Mouse (Mus musculus) heart, postnatal 4 days (tissue): Measurements from ENCODE around the gene Aoc1. TPM values are rescaled to one million over a fixed set of nuclear protein-coding genes. Genes with fewer than 3 reads are reported as not detected.
A peak's percentile ranks its signal among the peaks of the same experiment; 100 is the strongest.
"Not testable (repeated sequence)": the region's sequence is repeated elsewhere in the genome, so short reads cannot be mapped to it uniquely, and the experiment has no call there.

Experiments
- DNase-seq: peaks from one replicate; pipeline ENCODE4 v3.0.0; 2021
- total RNA-seq, 2 experiments: library from RNA; stranded (reverse); gene quantifications; 2 replicates each; pipeline ENCODE4 v1.2.3; 2021

The Aoc1 gene
- total RNA-seq, 2 experiments from 2014 or later: not detected

- no peak for DNase-seq
Measured at GRCm38 (mm10) chr6:48861616-48862280, 10.9 kb upstream of the Aoc1 start.

- no peak for DNase-seq
Measured at GRCm38 (mm10) chr6:48862816-48863215, 9.9 kb upstream of the Aoc1 start.

- no peak for DNase-seq
Measured at GRCm38 (mm10) chr6:48863488-48863887, 9.2 kb upstream of the Aoc1 start.

GRCm38 (mm10) chr6:48864181-48864580, 8.5 kb upstream of the Aoc1 start:
- DNase-seq: no peak

GRCm38 (mm10) chr6:48864723-48865122, 8.0 kb upstream of the Aoc1 start:
- no peak for DNase-seq

- no peak for DNase-seq
Measured at GRCm38 (mm10) chr6:48865152-48865745, 7.4 kb upstream of the Aoc1 start.

GRCm38 (mm10) chr6:48866355-48866950, 6.2 kb upstream of the Aoc1 start:
- not testable (repeated sequence) for DNase-seq

- no peak for DNase-seq
Measured at GRCm38 (mm10) chr6:48867158-48867557, 5.5 kb upstream of the Aoc1 start.

- DNase-seq: no peak
Measured at GRCm38 (mm10) chr6:48869774-48870173, 2.9 kb upstream of the Aoc1 start.

- DNase-seq: no peak
Measured at GRCm38 (mm10) chr6:48874576-48874975, 1.9 kb downstream of the Aoc1 start.

- DNase-seq: no peak
Measured at GRCm38 (mm10) chr6:48875515-48875914, 2.8 kb downstream of the Aoc1 start.

GRCm38 (mm10) chr6:48876510-48877135, 3.9 kb downstream of the Aoc1 start:
- DNase-seq: no peak

GRCm38 (mm10) chr6:48894203-48894602, 21.5 kb downstream of the Aoc1 start:
- no peak for DNase-seq

- DNase-seq: no peak
Measured at GRCm38 (mm10) chr6:48894938-48895818, 22.5 kb downstream of the Aoc1 start.

GRCm38 (mm10) chr6:48895941-48896340, 23.2 kb downstream of the Aoc1 start:
- no peak for DNase-seq

GRCm38 (mm10) chr6:48896956-48897355, 24.3 kb downstream of the Aoc1 start:
- DNase-seq: no peak

- DNase-seq: not testable (repeated sequence)
Measured at GRCm38 (mm10) chr6:48901316-48901715, 28.6 kb downstream of the Aoc1 start.

- DNase-seq: no peak
Measured at GRCm38 (mm10) chr6:48902511-48903406, 30.1 kb downstream of the Aoc1 start.

- DNase-seq: no peak
Measured at GRCm38 (mm10) chr6:48903437-48903836, 30.7 kb downstream of the Aoc1 start.

- no peak for DNase-seq
Measured at GRCm38 (mm10) chr6:48905606-48906005, 32.9 kb downstream of the Aoc1 start.

GRCm38 (mm10) chr6:48906371-48906770, 33.7 kb downstream of the Aoc1 start:
- peak; percentile 2 for DNase-seq
